Mouse (Mus musculus) midbrain, embryonic 13.5 days (tissue): ENCODE data around the gene Mmp11. TPM values are rescaled to one million over a fixed set of nuclear protein-coding genes. Genes with fewer than 3 reads are reported as not detected.

ENCODE experiments used
- ATAC-seq: fragments of 200-750 bp; cut with Nextera tagmentation; 2 replicates; pipeline ENCODE4 v1.8.0; 2017; ENCODE audit warnings: mild to moderate bottlenecking, moderate TSS enrichment, moderate library complexity
- H3K27ac ChIP-seq: fragments of 300-500 bp; sonication (generic); 2 replicates; pipeline ENCODE4 v1.5.1; 2015; ENCODE audit warnings: inconsistent platforms, mild to moderate bottlenecking, moderate library complexity
- H3K27me3 ChIP-seq: fragments of 300-500 bp; sonication (generic); 2 replicates; pipeline ENCODE4 v1.6.1; 2015; ENCODE audit warnings: mild to moderate bottlenecking, inconsistent platforms
- H3K36me3 ChIP-seq: fragments of 300-500 bp; sonication (generic); 2 replicates; pipeline ENCODE4 v1.6.1; 2015; ENCODE audit warnings: mild to moderate bottlenecking, inconsistent platforms
- H3K4me1 ChIP-seq: fragments of 300-500 bp; sonication (generic); replicated peaks from 2 replicates; pipeline ENCODE4 v1.6.1; 2015; ENCODE audit warnings: inconsistent platforms
- H3K4me2 ChIP-seq: fragments of 300-500 bp; sonication (generic); replicated peaks from 2 replicates; pipeline ENCODE4 v1.6.1; 2015; ENCODE audit warnings: moderate library complexity, mild to moderate bottlenecking, inconsistent platforms
- H3K4me3 ChIP-seq: fragments of 300-500 bp; sonication (generic); replicated peaks from 2 replicates; pipeline ENCODE4 v1.5.1; 2015; ENCODE audit warnings: mild to moderate bottlenecking, inconsistent platforms
- H3K9ac ChIP-seq: fragments of 300-500 bp; sonication (generic); replicated peaks from 2 replicates; pipeline ENCODE4 v1.6.1; 2015; ENCODE audit warnings: mild to moderate bottlenecking, inconsistent platforms
- H3K9me3 ChIP-seq: fragments of 300-500 bp; sonication (generic); 2 replicates; pipeline ENCODE4 v1.6.1; 2016; ENCODE audit warnings: mild to moderate bottlenecking, inconsistent platforms
- WGBS: fragments of 180-500 bp; shearing (Covaris S2); methylation state at CpG from one replicate; pipeline ENCODE4 v1.1.7; 2015; 5-methylcytosine and 5-hydroxymethylcytosine counted together
- polyA plus RNA-seq: library from polyadenylated mRNA; unstranded; fragments of >200 nt; fragmentation: Nextera tagmentation; extraction: Ambion mirVana; gene quantifications from 2 replicates; pipeline ENCODE4 v1.2.1, GENCODE M21; 2015

Gene Mmp11
- polyA plus RNA-seq, result 22.7 and 29.5 TPM in 2 replicates

DNA sequence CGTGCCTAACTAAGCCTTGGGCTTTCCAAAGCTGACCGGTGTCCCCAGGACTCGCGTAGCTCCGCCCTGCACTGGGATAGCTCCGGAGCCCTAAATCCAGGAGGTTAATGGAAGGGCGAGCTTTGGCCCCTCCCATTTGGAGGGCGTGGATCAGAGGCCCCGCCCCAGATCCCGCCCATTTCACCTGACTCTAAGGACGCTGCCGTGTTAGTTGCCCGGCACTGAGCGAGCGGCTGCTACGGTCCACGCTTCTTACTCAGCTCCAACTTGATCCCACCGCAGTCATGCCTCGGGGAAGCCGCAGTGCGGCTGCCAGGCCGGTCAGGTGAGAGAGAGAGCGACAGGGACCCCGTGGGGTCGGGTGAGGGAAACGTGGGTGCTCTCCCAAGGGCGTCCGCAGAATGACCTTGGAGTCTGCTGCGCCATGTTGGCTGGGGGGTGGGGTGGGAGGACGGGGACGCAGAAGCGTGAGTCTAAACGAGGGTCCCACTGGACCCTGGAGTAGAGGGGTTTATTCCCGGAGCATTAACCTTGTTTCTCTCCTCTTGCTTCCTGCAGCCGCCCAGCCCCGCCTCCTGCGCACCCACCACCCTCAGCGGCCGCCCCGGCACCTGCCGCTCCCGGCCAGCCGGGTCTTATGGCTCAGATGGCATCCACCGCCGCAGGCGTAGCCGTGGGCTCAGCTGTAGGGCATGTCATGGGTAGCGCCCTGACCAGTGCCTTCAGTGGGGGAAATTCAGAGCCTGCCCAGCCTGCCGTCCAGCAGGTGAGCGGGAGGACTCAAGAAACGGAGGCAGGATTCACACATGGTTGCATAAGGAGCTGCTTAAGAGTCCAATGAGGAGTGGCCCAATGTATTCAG lies at the start of gene Mmp11:
Gene Mmp11, minus strand, starts transcription at position 817 of the 862 bp plus-strand sequence.
- H3K27ac ChIP-seq, result no peak within 1 kb of the TSS
- H3K9me3 ChIP-seq, result no peaks in the 10 kb centered on the region
- H3K36me3 ChIP-seq, result no peaks in the 10 kb centered on the region
- 2% methylated on average over 51 of the region's 51 CpGs for WGBS
- H3K4me1 ChIP-seq, result peaks cover 42% of the 10 kb centered on the region
- peak within 1 kb of the TSS; percentile 57 for H3K9ac ChIP-seq
- peak within 1 kb of the TSS; percentile 50 for H3K4me3 ChIP-seq
- peaks cover 52% of the 10 kb centered on the region for H3K27me3 ChIP-seq
- peak within 1 kb of the TSS; percentile 84 for H3K4me2 ChIP-seq
- peak; percentile 64 for ATAC-seq

- Histone ChIP-seq H3K4me3 (no peak overlapping the region), H3K36me3 (no peaks in the 10 kb centered on the region), H3K27ac (no peak overlapping the region), H3K4me1 (no peaks in the 10 kb centered on the region), H3K9ac (no peak overlapping the region), H3K27me3 (no peaks in the 10 kb centered on the region), H3K9me3 (no peaks in the 10 kb centered on the region), H3K4me2 (no peak overlapping the region)
- ATAC-seq, result no peak
- WGBS, result 92% methylated on average over 3 of the region's 3 CpGs
These were observed 43.1 kb upstream of the Mmp11 start for GRCm38 (mm10) chr10:75979432-75979831.

- 82% methylated on average over 5 of the region's 5 CpGs for WGBS
- no peak for ATAC-seq
These were observed 42.5 kb upstream of the Mmp11 start for GRCm38 (mm10) chr10:75978835-75979157.

GRCm38 (mm10) chr10:75978119-75978834 lies 42.0 kb upstream of the Mmp11 start:
- Histone ChIP-seq H3K4me1 (no peaks in the 10 kb centered on the region), H3K27me3 (no peaks in the 10 kb centered on the region), H3K9me3 (no peaks in the 10 kb centered on the region), H3K27ac (no peak overlapping the region), H3K4me2 (no peak overlapping the region), H3K4me3 (no peak overlapping the region), H3K9ac (no peak overlapping the region), H3K36me3 (no peaks in the 10 kb centered on the region)
- ATAC-seq, result no peak
- 53% methylated on average over 10 of the region's 10 CpGs for WGBS

More at GRCm38 (mm10) chr10:75978835-75979157, 42.5 kb upstream of the Mmp11 start:
- Histone ChIP-seq H3K27me3 (no peaks in the 10 kb centered on the region), H3K9me3 (no peaks in the 10 kb centered on the region), H3K4me3 (no peak overlapping the region), H3K4me1 (no peaks in the 10 kb centered on the region), H3K36me3 (no peaks in the 10 kb centered on the region), H3K27ac (no peak overlapping the region), H3K4me2 (no peak overlapping the region), H3K9ac (no peak overlapping the region)

GRCm38 (mm10) chr10:75975216-75975615 lies 38.9 kb upstream of the Mmp11 start:
- Histone ChIP-seq H3K27me3 (no peaks in the 10 kb centered on the region), H3K4me2 (no peak overlapping the region), H3K36me3 (no peaks in the 10 kb centered on the region), H3K27ac (no peak overlapping the region), H3K4me3 (no peak overlapping the region), H3K9me3 (no peaks in the 10 kb centered on the region), H3K4me1 (no peaks in the 10 kb centered on the region), H3K9ac (no peak overlapping the region)
- 82% methylated on average over 5 of the region's 5 CpGs for WGBS
- ATAC-seq, result no peak

DNA sequence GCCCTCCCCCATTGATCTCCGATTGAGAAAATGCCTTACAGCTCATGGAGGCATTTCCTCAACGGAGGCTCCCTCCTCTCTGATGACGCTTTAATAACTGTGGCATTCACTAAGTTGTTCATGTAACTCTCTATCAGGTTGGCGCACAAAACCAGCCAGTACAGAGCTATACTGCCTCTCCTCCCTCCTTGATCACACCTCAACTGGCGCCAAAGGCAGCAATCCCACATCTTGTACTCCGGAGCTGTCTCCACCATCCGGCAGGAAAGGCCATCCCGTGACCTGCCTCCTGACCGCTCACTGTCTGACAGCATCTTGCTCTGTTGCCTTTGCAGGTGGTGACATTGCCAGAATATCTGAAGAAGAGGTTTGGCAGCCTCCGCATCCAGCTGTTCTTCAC lies 37.5 kb upstream of the Mmp11 start:
- no peak overlapping the region for H3K9ac ChIP-seq
- H3K27ac ChIP-seq, result no peak overlapping the region
- H3K9me3 ChIP-seq, result no peaks in the 10 kb centered on the region
- no peaks in the 10 kb centered on the region for H3K27me3 ChIP-seq
- H3K4me2 ChIP-seq, result no peak overlapping the region
- H3K36me3 ChIP-seq, result no peaks in the 10 kb centered on the region
- no peak overlapping the region for H3K4me3 ChIP-seq
- no peak for ATAC-seq
- no peaks in the 10 kb centered on the region for H3K4me1 ChIP-seq
- WGBS, result 92% methylated on average over 10 of the region's 10 CpGs

- no peaks in the 10 kb centered on the region for H3K9me3 ChIP-seq
- H3K9ac ChIP-seq, result no peak within 1 kb of the TSS
- WGBS, result 27% methylated on average over 20 of the region's 20 CpGs
- H3K4me1 ChIP-seq, result peaks cover 11% of the 10 kb centered on the region
- H3K4me2 ChIP-seq, result peak within 1 kb of the TSS; percentile 27
- H3K36me3 ChIP-seq, result no peaks in the 10 kb centered on the region
- peaks cover 20% of the 10 kb centered on the region for H3K27me3 ChIP-seq
- no peak within 1 kb of the TSS for H3K27ac ChIP-seq
- peak within 1 kb of the TSS; percentile 5; the same call in 1 of the 2 replicates for H3K4me3 ChIP-seq
- no peak for ATAC-seq
These were observed 18.1 kb upstream of the Mmp11 start, which contains the start of gene Gm5134 for GRCm38 (mm10) chr10:75954381-75954811. Gene Gm5134 (plus strand): TSS chr10:75954514.

DNA sequence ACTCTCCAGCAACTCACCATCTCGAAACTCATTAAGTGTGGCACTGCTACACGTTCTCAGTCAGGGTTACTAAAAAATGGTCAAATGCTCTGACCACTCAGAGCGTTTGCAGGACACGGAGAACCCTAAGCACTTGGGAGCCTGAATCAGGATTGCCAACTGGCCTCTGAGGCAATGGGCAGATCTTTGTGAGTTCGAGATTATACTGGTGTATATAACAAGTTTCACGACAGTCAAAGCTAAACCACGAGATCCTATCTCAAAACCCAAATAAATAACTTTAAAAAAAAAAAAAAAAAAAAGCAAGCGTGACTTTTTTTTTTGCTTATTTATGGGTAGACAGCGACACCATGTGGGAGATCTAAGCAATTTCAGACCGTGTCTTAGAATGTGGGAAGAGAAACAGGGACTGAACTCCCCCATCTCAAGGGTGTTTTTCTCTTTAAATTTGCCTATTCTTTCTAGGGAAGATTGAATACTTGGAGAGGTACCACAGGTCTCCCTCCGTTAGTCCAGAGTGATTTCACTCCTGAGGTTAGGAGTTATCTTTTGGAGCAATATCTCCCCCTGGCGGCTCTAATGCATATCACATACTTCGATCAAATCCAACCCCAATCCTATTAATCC lies 15.2 kb upstream of the Mmp11 start:
- WGBS, result 4% methylated on average over 13 of the region's 13 CpGs
- Histone ChIP-seq H3K9me3 (no peaks in the 10 kb centered on the region), H3K36me3 (no peaks in the 10 kb centered on the region), H3K4me1 (peaks cover 11% of the 10 kb centered on the region), H3K27ac (no peak overlapping the region), H3K4me3 (peak overlapping the region; percentile 43), H3K27me3 (peaks cover 25% of the 10 kb centered on the region), H3K9ac (peak overlapping the region; percentile 57), H3K4me2 (peak overlapping the region; percentile 76)
- ATAC-seq, result peak; percentile 37; the same call in 1 of the 2 replicates

DNA sequence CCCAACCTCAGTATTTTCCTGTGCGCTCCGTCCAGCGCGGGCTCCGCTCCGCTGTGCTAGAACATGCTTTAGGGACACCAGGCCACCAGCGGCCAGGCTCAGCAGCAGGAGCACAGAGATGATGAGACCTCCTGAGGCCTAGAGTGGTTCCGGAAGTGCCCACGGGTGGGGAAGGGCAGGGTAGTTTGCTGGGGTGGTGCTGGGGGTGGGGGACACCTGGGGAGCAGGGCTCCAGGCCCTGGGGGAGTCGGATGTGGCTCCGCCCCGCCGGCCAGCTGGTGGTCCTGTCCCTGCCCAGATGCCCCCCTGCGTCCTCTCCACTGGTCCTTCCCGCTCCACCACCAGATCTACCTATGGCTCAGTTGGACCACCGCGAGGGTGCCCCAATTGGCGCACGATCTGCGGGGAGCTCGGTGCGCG lies 14.5 kb upstream of the Mmp11 start:
- H3K9me3 ChIP-seq, result no peaks in the 10 kb centered on the region
- H3K4me2 ChIP-seq, result peak overlapping the region; percentile 76
- peaks cover 11% of the 10 kb centered on the region for H3K4me1 ChIP-seq
- H3K27me3 ChIP-seq, result peaks cover 25% of the 10 kb centered on the region
- peak overlapping the region; percentile 57 for H3K9ac ChIP-seq
- 1% methylated on average over 22 of the region's 23 CpGs for WGBS
- H3K27ac ChIP-seq, result no peak overlapping the region
- peak; percentile 64 for ATAC-seq
- H3K4me3 ChIP-seq, result peak overlapping the region; percentile 43
- H3K36me3 ChIP-seq, result no peaks in the 10 kb centered on the region

- no peak for ATAC-seq
- no peak overlapping the region for H3K4me2 ChIP-seq
- H3K4me3 ChIP-seq, result no peak overlapping the region
- peaks cover 25% of the 10 kb centered on the region for H3K27me3 ChIP-seq
- no peak overlapping the region for H3K27ac ChIP-seq
- WGBS, result 84% methylated on average over 22 of the region's 22 CpGs
- no peak overlapping the region for H3K9ac ChIP-seq
- no peaks in the 10 kb centered on the region for H3K36me3 ChIP-seq
- no peaks in the 10 kb centered on the region for H3K9me3 ChIP-seq
- peaks cover 12% of the 10 kb centered on the region for H3K4me1 ChIP-seq
These were observed 13.1 kb upstream of the Mmp11 start for GRCm38 (mm10) chr10:75949053-75950045.

GRCm38 (mm10) chr10:75948079-75948478 lies 11.8 kb upstream of the Mmp11 start:
- no peak overlapping the region for H3K9ac ChIP-seq
- H3K9me3 ChIP-seq, result no peaks in the 10 kb centered on the region
- ATAC-seq, result no peak
- H3K27me3 ChIP-seq, result peaks cover 16% of the 10 kb centered on the region
- no peak overlapping the region for H3K4me3 ChIP-seq
- H3K4me1 ChIP-seq, result peaks cover 20% of the 10 kb centered on the region
- no peak overlapping the region for H3K27ac ChIP-seq
- WGBS, result 75% methylated on average over 5 of the region's 5 CpGs
- H3K36me3 ChIP-seq, result no peaks in the 10 kb centered on the region
- H3K4me2 ChIP-seq, result no peak overlapping the region
